Mouse (Mus musculus) lung, adult 2 months (tissue): ENCODE results near the gene Ephb1.

ENCODE experiments used
- CTCF ChIP-seq: fragments of 200-500 bp; IDR thresholded peaks from 2 replicates; pipeline ENCODE4 v1.5.1; 2011; ENCODE audit warnings: mild to moderate bottlenecking, low read length, control low read depth; ENCODE audit not compliant: insufficient read depth
- POLR2A ChIP-seq: fragments of 200-500 bp; IDR thresholded peaks from 2 replicates; pipeline ENCODE4 v1.6.1; 2011; ENCODE audit warnings: low read depth, mild to moderate bottlenecking, control low read depth, low read length, borderline replicate concordance; ENCODE audit errors: extremely low read depth

DNA sequence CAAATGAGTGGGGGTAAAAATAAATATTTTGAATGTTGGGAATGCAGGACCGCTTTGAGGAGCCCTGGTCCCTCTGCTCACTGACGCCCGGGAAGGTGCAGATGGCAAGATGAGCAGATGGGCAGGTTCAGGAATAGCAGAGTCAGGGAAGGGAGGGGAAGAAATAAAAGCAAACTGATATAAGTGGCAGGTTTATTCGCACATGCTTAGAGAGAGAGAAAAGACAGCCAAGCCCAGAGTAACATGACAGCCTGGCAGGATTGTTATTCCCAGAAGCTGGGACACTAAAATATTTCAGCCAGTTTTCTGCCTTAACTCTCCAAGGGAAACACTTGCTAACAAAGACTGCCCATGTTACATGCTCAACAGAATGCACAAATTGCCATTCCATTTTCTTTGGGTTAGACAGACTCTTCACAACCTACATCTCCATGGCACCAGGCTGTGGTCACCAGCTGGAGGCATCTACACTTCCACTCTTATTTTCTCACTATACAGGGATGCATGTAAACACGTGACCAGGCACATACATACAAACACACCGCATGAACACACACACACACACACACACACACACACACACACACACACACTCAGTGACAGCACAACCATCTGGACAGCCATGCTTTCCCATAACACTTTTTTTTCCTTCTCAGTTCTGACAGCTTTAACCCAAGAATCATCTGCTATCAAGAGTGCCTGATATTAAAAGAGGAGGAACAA, 315.3 kb downstream of the Ephb1 start:
- TF ChIP-seq CTCF = no peak
- TF ChIP-seq POLR2A = no peak
